Mouse (Mus musculus): ENCODE measurements around the gene Fam196a.

Gene Fam196a

GRCm38 (mm10) chr7:134937927-134938609 is at the start of gene Fam196a:
Fam196a (minus strand) TSS chr7:134938430.
- DNase-seq (ENCODE audit: extremely low read depth, low read depth, low spot score), result no peak

- no peak for DNase-seq (ENCODE audit: extremely low read depth, low read depth, low spot score)
Observed at GRCm38 (mm10) chr7:134961608-134962007, 23.4 kb upstream of the Fam196a start.

- no peak for DNase-seq (ENCODE audit: extremely low read depth, low read depth, low spot score)
Observed at GRCm38 (mm10) chr7:134960871-134961270, 22.6 kb upstream of the Fam196a start.

GRCm38 (mm10) chr7:134959086-134959485 is 20.9 kb upstream of the Fam196a start:
- no peak for DNase-seq (ENCODE audit: extremely low read depth, low read depth, low spot score)

- DNase-seq (ENCODE audit: extremely low read depth, low read depth, low spot score), result no peak
Observed at GRCm38 (mm10) chr7:134945925-134946716, 7.9 kb upstream of the Fam196a start.

- DNase-seq (ENCODE audit: extremely low read depth, low read depth, low spot score), result no peak
Observed at GRCm38 (mm10) chr7:134943701-134944100, 5.5 kb upstream of the Fam196a start.

- DNase-seq (ENCODE audit: extremely low read depth, low read depth, low spot score), result no peak
Observed at GRCm38 (mm10) chr7:134943063-134943462, 4.8 kb upstream of the Fam196a start.

- no peak for DNase-seq (ENCODE audit: extremely low read depth, low read depth, low spot score)
Observed at GRCm38 (mm10) chr7:134941891-134942290, 3.7 kb upstream of the Fam196a start.

- DNase-seq (ENCODE audit: extremely low read depth, low read depth, low spot score), result no peak
Observed at GRCm38 (mm10) chr7:134937471-134937926, 731 bp downstream of the Fam196a start.

- DNase-seq (ENCODE audit: extremely low read depth, low read depth, low spot score), result no peak
Observed at GRCm38 (mm10) chr7:134931886-134932285, 6.3 kb downstream of the Fam196a start.

GRCm38 (mm10) chr7:134901992-134902391 is 36.2 kb downstream of the Fam196a start:
- DNase-seq (ENCODE audit: extremely low read depth, low read depth, low spot score), result no peak

GRCm38 (mm10) chr7:134899462-134899861 is 38.8 kb downstream of the Fam196a start:
- DNase-seq (ENCODE audit: extremely low read depth, low read depth, low spot score), result no peak

GRCm38 (mm10) chr7:134894604-134895003 is 43.6 kb downstream of the Fam196a start:
- no peak for DNase-seq (ENCODE audit: extremely low read depth, low read depth, low spot score)

- DNase-seq (ENCODE audit: extremely low read depth, low read depth, low spot score), result no peak
Observed at GRCm38 (mm10) chr7:134892972-134893371, 45.3 kb downstream of the Fam196a start.

GRCm38 (mm10) chr7:134892449-134892871 is 45.8 kb downstream of the Fam196a start:
- no peak for DNase-seq (ENCODE audit: extremely low read depth, low read depth, low spot score)

- no peak for DNase-seq (ENCODE audit: extremely low read depth, low read depth, low spot score)
Observed at GRCm38 (mm10) chr7:134883516-134883915, 54.7 kb downstream of the Fam196a start.

- DNase-seq (ENCODE audit: extremely low read depth, low read depth, low spot score), result no peak
Observed at GRCm38 (mm10) chr7:134880431-134880830, 57.8 kb downstream of the Fam196a start.

- DNase-seq (ENCODE audit: extremely low read depth, low read depth, low spot score), result no peak
Observed at GRCm38 (mm10) chr7:134878985-134879384, 59.2 kb downstream of the Fam196a start.

- no peak for DNase-seq (ENCODE audit: extremely low read depth, low read depth, low spot score)
Observed at GRCm38 (mm10) chr7:134872981-134873380, 65.2 kb downstream of the Fam196a start.

GRCm38 (mm10) chr7:134872511-134872910 is 65.7 kb downstream of the Fam196a start:
- DNase-seq (ENCODE audit: extremely low read depth, low read depth, low spot score), result no peak

GRCm38 (mm10) chr7:134864175-134864574 is 74.1 kb downstream of the Fam196a start:
- no peak for DNase-seq (ENCODE audit: extremely low read depth, low read depth, low spot score)

GRCm38 (mm10) chr7:134862000-134862399 is 76.2 kb downstream of the Fam196a start:
- DNase-seq (ENCODE audit: extremely low read depth, low read depth, low spot score), result no peak

Measured in fat pad, adult 2 months (tissue).